Comparison of ENCODE assay signal across 8 mouse cellular contexts in genomic region chrX:41910471-41910870, GRCm38 (mm10). TPM values are rescaled to one million over a fixed set of nuclear protein-coding genes. Genes with fewer than 3 reads are reported as not detected.
DNase-seq lines count a peak whose midpoint lies in the region; ATAC-seq and TF ChIP-seq lines count a peak whose summit lies in the region.

No protein-coding gene starts in this region.

- 0 out of 2 replicates have a peak, but pooled peaks cover 2% of the 10 kb centered on the region for H3K4me1 ChIP-seq in kidney, adult 2 months (ENCODE audit: control insufficient read depth, insufficient read depth, low read length)
- H3K4me1 ChIP-seq in hindbrain, embryonic 11.5 days (replicated peaks; ENCODE audit: control insufficient read depth, insufficient read depth, low read length), result no peaks in the 10 kb centered on the region
- peaks cover 11% of the 10 kb centered on the region for H3K4me1 ChIP-seq in midbrain, embryonic 13.5 days (replicated peaks)

- H3K4me2 ChIP-seq in hindbrain, embryonic 11.5 days (replicated peaks; ENCODE audit: low read depth, low read length), result peak overlapping the region; percentile 58
- peak overlapping the region; percentile 67 for H3K4me2 ChIP-seq in midbrain, embryonic 13.5 days (replicated peaks)

- ATAC-seq in hindbrain, embryonic 11.5 days (ENCODE audit: low FRiP score), result no peak
- no peak for ATAC-seq in midbrain, embryonic 13.5 days
- no peak for ATAC-seq in frontal cortex, adult (ENCODE audit: low TSS enrichment)

- H3K9ac ChIP-seq in hindbrain, embryonic 11.5 days (ENCODE audit: low read depth, low read length), result peak overlapping the region; percentile 67
- peak overlapping the region; percentile 75 for H3K9ac ChIP-seq in midbrain, embryonic 13.5 days (replicated peaks)

- no peaks in the 10 kb centered on the region for H3K9me3 ChIP-seq in hindbrain, embryonic 11.5 days (ENCODE audit: control insufficient read depth, low read length)
- H3K9me3 ChIP-seq in midbrain, embryonic 13.5 days, result no peaks in the 10 kb centered on the region

- no peaks in the 10 kb centered on the region for H3K27me3 ChIP-seq in kidney, adult 2 months (replicated peaks; ENCODE audit: control insufficient read depth, insufficient read depth, low read length)
- H3K27me3 ChIP-seq in hindbrain, embryonic 11.5 days (ENCODE audit: control insufficient read depth, insufficient read depth, low read length), result no peaks in the 10 kb centered on the region
- H3K27me3 ChIP-seq in midbrain, embryonic 13.5 days, result no peaks in the 10 kb centered on the region

- no peak for DNase-seq in kidney, adult 2 months
- no peak for DNase-seq in kidney, adult 9 months
- peak; percentile 6 for DNase-seq in NIH3T3 (ENCODE audit: low read depth)
- DNase-seq in hindbrain, embryonic 11.5 days (ENCODE audit: low spot score), result peak; percentile 4
- no peak for DNase-seq in right cerebral cortex, postnatal 36 days (ENCODE audit: low spot score in 2 of 2)
- DNase-seq in adrenal gland, postnatal 4 days (ENCODE audit: low spot score in 2 of 2), result no peak

- H3K27ac ChIP-seq in kidney, adult 2 months (ENCODE audit: insufficient read depth, low read depth, low read length), result no peak overlapping the region
- no peak overlapping the region for H3K27ac ChIP-seq in hindbrain, embryonic 11.5 days (ENCODE audit: low read depth, low read length)
- no peak overlapping the region for H3K27ac ChIP-seq in midbrain, embryonic 13.5 days

- TF ChIP-seq CTCF in kidney, adult 2 months (conservative IDR thresholded peaks at IDR 0.05; ENCODE audit: insufficient read depth, insufficient read length, low read depth, low read length), result no peak

- H3K36me3 ChIP-seq in kidney, adult 2 months (ENCODE audit: control insufficient read depth, insufficient read depth, low read length), result no peaks in the 10 kb centered on the region
- no peaks in the 10 kb centered on the region for H3K36me3 ChIP-seq in hindbrain, embryonic 11.5 days (ENCODE audit: control insufficient read depth, insufficient read depth, low read length)
- no peaks in the 10 kb centered on the region for H3K36me3 ChIP-seq in midbrain, embryonic 13.5 days

- H3K4me3 ChIP-seq in kidney, adult 2 months (ENCODE audit: insufficient read depth, low read depth, low read length), result peak overlapping the region; percentile 60
- peak overlapping the region; percentile 58 for H3K4me3 ChIP-seq in hindbrain, embryonic 11.5 days (ENCODE audit: low read depth, low read length)
- peak overlapping the region; percentile 67 for H3K4me3 ChIP-seq in midbrain, embryonic 13.5 days (replicated peaks)

- TF ChIP-seq POLR2A in kidney, adult 2 months (IDR thresholded peaks at IDR 0.05; ENCODE audit: low read depth, low read length), result no peak

- WGBS in kidney, adult 2 months, result under 1% methylated on average over 9 of the region's 9 CpGs
- WGBS in hindbrain, embryonic 11.5 days, result 9% methylated on average over 9 of the region's 9 CpGs
- 15% methylated on average over 9 of the region's 9 CpGs for WGBS in midbrain, embryonic 13.5 days

RNA-seq across cellular contexts. Expression of gene Thoc2, which starts 10.0 kb away (rescaled TPM):
- 4.5 and 6.5 TPM in 2 replicates for polyA plus RNA-seq in kidney, adult 2 months (2012; rRNA removed)
- 104 and 145 TPM in 2 replicates for polyA plus RNA-seq in hindbrain, embryonic 11.5 days (2014; fragmentation: Nextera tagmentation; extraction: Ambion mirVana)
- polyA plus RNA-seq in midbrain, embryonic 13.5 days (2015; fragmentation: Nextera tagmentation; extraction: Ambion mirVana), result 94.6 and 112 TPM in 2 replicates
- total RNA-seq in adrenal gland, postnatal 4 days (2021), result 10 to 100 TPM; 72.6 to 96.1 TPM

Comparison
In these comparisons a context has a peak if more than half of its experiments do, and no peak if none do; other contexts are left out.
1. DNase-seq: peak in NIH3T3 (single experiment) and hindbrain, embryonic 11.5 days (single experiment); none in kidney, adult 2 months (single experiment), kidney, adult 9 months (single experiment), right cerebral cortex, postnatal 36 days (0 of 2) and adrenal gland, postnatal 4 days (0 of 2).
2. RNA of gene Thoc2, which starts 10.0 kb away (polyA plus RNA-seq): 104 to 145 TPM in hindbrain, embryonic 11.5 days and 94.6 to 112 TPM in midbrain, embryonic 13.5 days; 4.5 to 6.5 TPM in kidney, adult 2 months; every median in the first group is over 10 times any median in the second.
3. Peak in every context shown above with its lines, with median percentiles within 50 percentile points of each other: H3K4me3 ChIP-seq.